Comparison of ENCODE assay signal across 8 mouse cellular contexts in genomic region chr1:91251148-91251650, GRCm38 (mm10). TPM values are rescaled to one million over a fixed set of nuclear protein-coding genes. Genes with fewer than 3 reads are reported as not detected.
A peak's percentile ranks its signal among the peaks of the same experiment; 100 is the strongest.
DNase-seq lines count a peak whose midpoint lies in the region; ATAC-seq and TF ChIP-seq lines count a peak whose summit lies in the region.

No protein-coding gene starts in this region.

- peak overlapping the region; percentile 93 for H3K9ac ChIP-seq in heart, embryonic 11.5 days (ENCODE audit: low read depth, low read length)
- peak overlapping the region; percentile 93 for H3K9ac ChIP-seq in liver, adult 2 months (ENCODE audit: low read depth, low read length)

- H3K79me2 ChIP-seq in liver, adult 2 months (ENCODE audit: control insufficient read depth, insufficient read depth, low read length), result peaks cover 31% of the 10 kb centered on the region

- no peaks in the 10 kb centered on the region for H3K27me3 ChIP-seq in kidney, adult 2 months (replicated peaks; ENCODE audit: control insufficient read depth, insufficient read depth, low read length)
- H3K27me3 ChIP-seq in heart, embryonic 11.5 days (ENCODE audit: control insufficient read depth, insufficient read depth, low read length), result no peaks in the 10 kb centered on the region
- H3K27me3 ChIP-seq in liver, adult 2 months (ENCODE audit: control insufficient read depth, insufficient read depth, low read length), result no peaks in the 10 kb centered on the region

- H3K9me3 ChIP-seq in heart, embryonic 11.5 days (replicated peaks; ENCODE audit: control insufficient read depth, low read length), result no peaks in the 10 kb centered on the region

- peak overlapping the region; percentile 28; the same call in 1 of the 2 replicates for H3K27ac ChIP-seq in kidney, adult 2 months (ENCODE audit: insufficient read depth, low read depth, low read length)
- no peak overlapping the region for H3K27ac ChIP-seq in heart, embryonic 11.5 days (ENCODE audit: low read depth, low read length)
- peak overlapping the region; percentile 90 for H3K27ac ChIP-seq in liver, adult 2 months (replicated peaks; ENCODE audit: insufficient read depth, low read depth, low read length)
- no peak overlapping the region for H3K27ac ChIP-seq in olfactory bulb, adult 2 months (ENCODE audit: insufficient read depth, low read depth, low read length)

- no peak for ATAC-seq in heart, embryonic 11.5 days (replicated peaks; ENCODE audit: insufficient number of reproducible peaks, low FRiP score, low TSS enrichment)

- intact Hi-C loops in gastrocnemius, postnatal 14 days (cut with DNase I; ENCODE audit: low total_unique reads), result no loop called here

- no peak for TF ChIP-seq CTCF in kidney, adult 2 months (conservative IDR thresholded peaks at IDR 0.05; ENCODE audit: insufficient read depth, insufficient read length, low read depth, low read length)
- no peak for TF ChIP-seq CTCF in liver, adult 2 months (IDR thresholded peaks at IDR 0.05; ENCODE audit: low read depth, low read length)
- no peak for TF ChIP-seq CTCF in olfactory bulb, adult 2 months (IDR thresholded peaks at IDR 0.05; ENCODE audit: insufficient read depth, low read depth, low read length)

- no peak for TF ChIP-seq POLR2A in kidney, adult 2 months (IDR thresholded peaks at IDR 0.05; ENCODE audit: low read depth, low read length)
- no peak for TF ChIP-seq POLR2A in liver, adult 2 months (IDR thresholded peaks at IDR 0.05; ENCODE audit: extremely low read depth, insufficient read depth, low read length)
- no peak for TF ChIP-seq POLR2A in olfactory bulb, adult 2 months (IDR thresholded peaks at IDR 0.05; ENCODE audit: insufficient read depth, low read depth, low read length)

- no peaks in the 10 kb centered on the region for H3K36me3 ChIP-seq in kidney, adult 2 months (ENCODE audit: control insufficient read depth, insufficient read depth, low read length)
- no peaks in the 10 kb centered on the region for H3K36me3 ChIP-seq in heart, embryonic 11.5 days (ENCODE audit: control insufficient read depth, insufficient read depth, low read length)
- peaks cover 3% of the 10 kb centered on the region; the same call in 1 of the 2 replicates for H3K36me3 ChIP-seq in liver, adult 2 months (ENCODE audit: control insufficient read depth, insufficient read depth, low read length)

- peak overlapping the region; percentile 87 for H3K4me2 ChIP-seq in heart, embryonic 11.5 days

- 18% methylated on average over 5 of the region's 5 CpGs for WGBS in kidney, adult 2 months
- WGBS in heart, embryonic 11.5 days (ENCODE audit: insufficient replicate concordance), result 48% methylated on average over 5 of the region's 5 CpGs
- 8% methylated on average over 5 of the region's 5 CpGs for WGBS in liver, adult 2 months
- 26% methylated on average over 5 of the region's 5 CpGs for WGBS in olfactory bulb, adult 2 months

- peak; percentile 10 for DNase-seq in kidney, adult 2 months
- no peak for DNase-seq in kidney, adult 8-10 months
- DNase-seq in ZHBTc4 (ENCODE audit: low read depth, low spot score), result peak; percentile 13
- peak; percentile 80 for DNase-seq in liver, adult 2 months (ENCODE audit: extremely low read depth, low read depth, low spot score)
- DNase-seq in frontal cortex, postnatal 14 days (ENCODE audit: low spot score in 2 of 2), result no peak
- DNase-seq in gastrocnemius, postnatal 14 days, result no peak

- H3K4me1 ChIP-seq in kidney, adult 2 months (ENCODE audit: control insufficient read depth, insufficient read depth, low read length), result peaks cover 11% of the 10 kb centered on the region
- H3K4me1 ChIP-seq in heart, embryonic 11.5 days (ENCODE audit: control insufficient read depth, insufficient read depth, low read length), result peaks cover 25% of the 10 kb centered on the region
- H3K4me1 ChIP-seq in liver, adult 2 months (ENCODE audit: control insufficient read depth, insufficient read depth, low read length), result peaks cover 15% of the 10 kb centered on the region
- H3K4me1 ChIP-seq in olfactory bulb, adult 2 months (ENCODE audit: control insufficient read depth, insufficient read depth, low read length), result peaks cover 6% of the 10 kb centered on the region

- peak overlapping the region; percentile 72 for H3K4me3 ChIP-seq in kidney, adult 2 months (ENCODE audit: insufficient read depth, low read depth, low read length)
- H3K4me3 ChIP-seq in heart, embryonic 11.5 days (ENCODE audit: low read depth, low read length), result peak overlapping the region; percentile 93
- peak overlapping the region; percentile 86 for H3K4me3 ChIP-seq in liver, adult 2 months (ENCODE audit: insufficient read depth, low read depth, low read length)
- H3K4me3 ChIP-seq in olfactory bulb, adult 2 months (ENCODE audit: insufficient read depth, low read depth, low read length), result peak overlapping the region; percentile 99

RNA-seq across cellular contexts. Expression of gene Ube2f, which starts 1.1 kb away (rescaled TPM):
- 37.2 and 38.5 TPM in 2 replicates for polyA plus RNA-seq in kidney, adult 2 months (2012; rRNA removed)
- polyA plus RNA-seq in heart, embryonic 11.5 days (2014; fragmentation: Nextera tagmentation; extraction: Ambion mirVana), result 71.6 and 75.7 TPM in 2 replicates
- total RNA-seq in liver, adult 2 months (2014; rRNA removed), result 17.7 and 23.0 TPM in 2 replicates
- 23.4 and 32.9 TPM in 2 replicates for polyA plus RNA-seq in liver, adult 2 months (2012; rRNA removed)
- not detected in 2 replicates for polyA plus RNA-seq in olfactory bulb, adult 2 months (2012; ENCODE audit: insufficient read depth, insufficient read length, low replicate concordance, missing spikeins)
- total RNA-seq in gastrocnemius, postnatal 14 days (2021), result 10 to 100 TPM; 55.9 to 59.7 TPM

RNA-seq across cellular contexts. Expression of gene Scly, which starts 46.9 kb away (rescaled TPM):
- polyA plus RNA-seq in kidney, adult 2 months (2012; rRNA removed), result 113 and 125 TPM in 2 replicates
- 12.6 and 18.2 TPM in 2 replicates for polyA plus RNA-seq in heart, embryonic 11.5 days (2014; fragmentation: Nextera tagmentation; extraction: Ambion mirVana)
- 50.4 and 52.2 TPM in 2 replicates for total RNA-seq in liver, adult 2 months (2014; rRNA removed)
- 106 and 110 TPM in 2 replicates for polyA plus RNA-seq in liver, adult 2 months (2012; rRNA removed)
- polyA plus RNA-seq in olfactory bulb, adult 2 months (2012; ENCODE audit: insufficient read depth, insufficient read length, low replicate concordance, missing spikeins), result not detected in 2 replicates
- 10 to 100 TPM in 1 of 2 experiments, 1 to 10 TPM in 1; 9.5 to 10.2 TPM for total RNA-seq in gastrocnemius, postnatal 14 days (2021)

Comparison
In these comparisons a context has a peak if more than half of its experiments do, and no peak if none do; other contexts are left out.
1. DNase-seq: peak in kidney, adult 2 months (single experiment), ZHBTc4 (single experiment) and liver, adult 2 months (single experiment); none in kidney, adult 8-10 months (0 of 2), frontal cortex, postnatal 14 days (0 of 2) and gastrocnemius, postnatal 14 days (single experiment).
2. H3K27ac ChIP-seq: peak in kidney, adult 2 months (single experiment) and liver, adult 2 months (single experiment); none in heart, embryonic 11.5 days (single experiment) and olfactory bulb, adult 2 months (single experiment).
3. Peak in every context shown above with its lines, with median percentiles within 50 percentile points of each other: H3K4me3 ChIP-seq.